Mouse (Mus musculus): ENCODE measurements at regions not wholly inside any gene's neighbourhood (a gene's known extent, or its start where the extent isn't known, plus 50 kb on each side); places are given as distances from the start of the nearest gene placed in this dataset.

DNA sequence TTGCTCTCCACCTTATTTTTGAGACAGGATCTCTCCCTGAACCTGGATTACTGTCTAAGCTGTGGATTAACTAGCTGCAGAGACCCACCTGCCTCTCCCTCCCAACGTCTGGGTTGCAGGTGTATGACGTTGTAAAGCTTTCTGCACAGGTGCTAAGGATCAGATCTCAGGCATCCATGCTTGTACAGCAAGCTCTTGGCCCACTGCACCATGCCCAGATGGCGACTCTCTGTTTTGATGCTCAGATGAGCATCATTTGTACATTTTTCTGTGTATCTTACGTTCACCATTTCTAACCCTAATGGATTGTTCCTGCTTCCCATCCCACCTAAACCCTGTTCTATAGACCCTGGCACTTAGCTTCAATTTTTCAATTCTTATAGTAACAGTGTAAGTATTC is 59.4 kb upstream of the Ankrd55 start:
- Histone ChIP-seq H3K4me3 (ENCODE audit: insufficient read depth in 1 of 2, low read depth in 1 of 2, low read length in 2 of 2, poor library complexity in 1 of 2, severe bottlenecking in 1 of 2) (no peak overlapping the region), H3K9me3 (ENCODE audit: control insufficient read depth, insufficient read depth, low read depth, low read length) (no peaks in the 10 kb centered on the region), H3K36me3 (ENCODE audit: control insufficient read depth, insufficient read depth, low read length, poor library complexity, severe bottlenecking) (no peaks in the 10 kb centered on the region), H3K4me1 (ENCODE audit: control insufficient read depth in 2 of 2, insufficient read depth in 2 of 2, low read length in 2 of 2, poor library complexity in 1 of 2) (no peaks in the 10 kb centered on the region), H3K27ac (ENCODE audit: insufficient read depth, low read depth, low read length, poor library complexity, severe bottlenecking) (no peak overlapping the region), H3K9ac (ENCODE audit: insufficient read depth, low read depth, low read length, poor library complexity, severe bottlenecking) (no peak overlapping the region)
- DNase-seq (ENCODE audit: low read depth, low spot score) = no peak
- in situ Hi-C loops (cut with MboI; ENCODE audit: low sequenced_read_pairs in 2 of 2, unreplicated experiment in 2 of 2) = no loop called here
- TF ChIP-seq MAFK (IDR thresholded peaks at IDR 0.05; ENCODE audit: insufficient read depth, low read depth, low read length) (no peak), ZNF384 (IDR thresholded peaks at IDR 0.05; ENCODE audit: low read depth, low read length) (no peak), ZC3H11A (IDR thresholded peaks at IDR 0.05; ENCODE audit: borderline replicate concordance, low read depth, low read length) (no peak), CHD2 (IDR thresholded peaks at IDR 0.05; ENCODE audit: low read depth, low read length) (no peak)

DNA sequence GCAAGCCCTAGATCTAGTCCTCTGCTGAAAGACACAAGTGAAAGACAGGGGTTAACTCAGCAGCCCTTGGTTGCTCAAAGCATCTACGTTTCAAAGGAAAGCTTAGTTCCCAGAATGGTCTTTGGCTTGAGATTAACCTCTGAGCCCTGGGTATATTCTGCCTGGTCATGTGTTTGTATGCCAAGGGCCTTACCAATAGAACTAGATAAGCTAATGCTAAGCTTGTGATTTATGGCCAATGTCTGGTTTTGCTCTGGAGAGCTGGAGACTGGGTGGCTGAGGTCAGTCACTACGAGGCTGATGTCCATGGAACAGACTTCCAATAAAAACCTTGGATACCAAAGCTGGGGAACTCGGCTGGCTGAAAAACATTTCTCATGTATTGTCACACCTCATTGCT is 58.1 kb upstream of the Ankrd55 start:
- H3K4me3 ChIP-seq (ENCODE audit: insufficient read depth in 1 of 2, low read depth in 1 of 2, low read length in 2 of 2, poor library complexity in 1 of 2, severe bottlenecking in 1 of 2) = no peak overlapping the region
- DNase-seq (ENCODE audit: low read depth, low spot score) = no peak
- no peak for TF ChIP-seq ZNF384 (IDR thresholded peaks at IDR 0.05; ENCODE audit: low read depth, low read length)
- no peak for TF ChIP-seq ZC3H11A (IDR thresholded peaks at IDR 0.05; ENCODE audit: borderline replicate concordance, low read depth, low read length)
- TF ChIP-seq CHD2 (IDR thresholded peaks at IDR 0.05; ENCODE audit: low read depth, low read length) = no peak
- TF ChIP-seq MAFK (IDR thresholded peaks at IDR 0.05; ENCODE audit: insufficient read depth, low read depth, low read length) = no peak
- no peak for TF ChIP-seq HCFC1 (IDR thresholded peaks at IDR 0.05; ENCODE audit: borderline replicate concordance, insufficient read depth, low read length)
- H3K4me1 ChIP-seq (ENCODE audit: control insufficient read depth in 2 of 2, insufficient read depth in 2 of 2, low read length in 2 of 2, poor library complexity in 1 of 2) = no peaks in the 10 kb centered on the region
- in situ Hi-C loops (cut with MboI; ENCODE audit: low sequenced_read_pairs in 2 of 2, unreplicated experiment in 2 of 2) = no loop called here
- no peak overlapping the region for H3K9ac ChIP-seq (ENCODE audit: insufficient read depth, low read depth, low read length, poor library complexity, severe bottlenecking)
- H3K9me3 ChIP-seq (ENCODE audit: control insufficient read depth, insufficient read depth, low read depth, low read length) = no peaks in the 10 kb centered on the region
- no peaks in the 10 kb centered on the region for H3K36me3 ChIP-seq (ENCODE audit: control insufficient read depth, insufficient read depth, low read length, poor library complexity, severe bottlenecking)
- no peak overlapping the region for H3K27ac ChIP-seq (ENCODE audit: insufficient read depth, low read depth, low read length, poor library complexity, severe bottlenecking)

DNA sequence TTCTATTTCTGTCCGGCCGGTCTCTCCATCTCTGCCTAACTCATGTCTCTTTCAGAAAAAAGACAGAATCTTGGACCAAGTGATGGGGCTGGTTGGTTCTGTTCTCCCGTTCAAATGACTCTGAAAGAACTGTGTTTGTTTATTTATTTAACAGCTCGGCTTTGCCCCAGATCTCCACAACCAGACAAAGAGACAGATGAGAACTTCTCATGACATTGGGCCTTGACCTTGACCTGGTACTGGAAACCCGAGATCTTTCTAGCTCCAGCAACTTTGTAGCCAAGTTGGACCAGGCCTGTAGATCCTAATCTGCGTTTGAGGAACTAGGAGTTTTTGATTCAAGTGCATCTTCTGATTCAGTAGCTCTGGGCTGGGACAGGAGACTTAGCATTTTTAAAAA is 53.6 kb upstream of the Ankrd55 start:
- Histone ChIP-seq H3K9me3 (ENCODE audit: control insufficient read depth, insufficient read depth, low read depth, low read length) (no peaks in the 10 kb centered on the region), H3K4me1 (ENCODE audit: control insufficient read depth in 2 of 2, insufficient read depth in 2 of 2, low read length in 2 of 2, poor library complexity in 1 of 2) (no peaks in the 10 kb centered on the region), H3K9ac (ENCODE audit: insufficient read depth, low read depth, low read length, poor library complexity, severe bottlenecking) (no peak overlapping the region), H3K4me3 (ENCODE audit: insufficient read depth in 1 of 2, low read depth in 1 of 2, low read length in 2 of 2, poor library complexity in 1 of 2, severe bottlenecking in 1 of 2) (no peak overlapping the region), H3K36me3 (ENCODE audit: control insufficient read depth, insufficient read depth, low read length, poor library complexity, severe bottlenecking) (no peaks in the 10 kb centered on the region), H3K27ac (ENCODE audit: insufficient read depth, low read depth, low read length, poor library complexity, severe bottlenecking) (no peak overlapping the region)
- no peak for DNase-seq (ENCODE audit: low read depth, low spot score)
- in situ Hi-C loops (cut with MboI; ENCODE audit: low sequenced_read_pairs in 2 of 2, unreplicated experiment in 2 of 2) = no loop called here
- no peak for TF ChIP-seq MAFK (IDR thresholded peaks at IDR 0.05; ENCODE audit: insufficient read depth, low read depth, low read length)
- no peak for TF ChIP-seq HCFC1 (IDR thresholded peaks at IDR 0.05; ENCODE audit: borderline replicate concordance, insufficient read depth, low read length)
- no peak for TF ChIP-seq CHD2 (IDR thresholded peaks at IDR 0.05; ENCODE audit: low read depth, low read length)
- TF ChIP-seq ZNF384 (IDR thresholded peaks at IDR 0.05; ENCODE audit: low read depth, low read length) = no peak

DNA sequence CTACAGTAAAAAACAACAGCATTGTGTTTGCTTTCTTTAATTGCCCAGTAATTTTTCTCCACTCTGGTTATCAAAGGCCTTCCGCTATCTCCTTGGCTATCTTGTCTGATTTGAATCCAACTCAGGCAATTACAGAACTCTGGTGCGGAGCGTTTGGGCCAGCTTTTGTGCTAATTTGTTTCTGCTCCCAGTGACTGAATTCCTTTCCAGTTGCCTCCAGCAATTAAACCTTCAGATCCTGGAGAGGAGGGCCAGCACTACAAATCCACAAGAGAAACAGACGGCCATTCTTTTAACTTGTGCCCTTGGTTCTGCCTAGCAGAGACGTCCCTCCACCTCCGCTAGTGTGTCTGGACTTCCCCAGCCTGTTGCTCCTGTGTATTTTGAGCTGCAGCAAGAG is 51.3 kb upstream of the Ankrd55 start:
- H3K4me3 ChIP-seq (ENCODE audit: insufficient read depth in 1 of 2, low read depth in 1 of 2, low read length in 2 of 2, poor library complexity in 1 of 2, severe bottlenecking in 1 of 2) = no peak overlapping the region
- H3K27ac ChIP-seq (ENCODE audit: insufficient read depth, low read depth, low read length, poor library complexity, severe bottlenecking) = no peak overlapping the region
- H3K9me3 ChIP-seq (ENCODE audit: control insufficient read depth, insufficient read depth, low read depth, low read length) = no peaks in the 10 kb centered on the region
- no peak for DNase-seq (ENCODE audit: low read depth, low spot score)
- TF ChIP-seq MAFK (IDR thresholded peaks at IDR 0.05; ENCODE audit: insufficient read depth, low read depth, low read length) (no peak), ZC3H11A (IDR thresholded peaks at IDR 0.05; ENCODE audit: borderline replicate concordance, low read depth, low read length) (no peak), CHD2 (IDR thresholded peaks at IDR 0.05; ENCODE audit: low read depth, low read length) (no peak), ZNF384 (IDR thresholded peaks at IDR 0.05; ENCODE audit: low read depth, low read length) (no peak), HCFC1 (IDR thresholded peaks at IDR 0.05; ENCODE audit: borderline replicate concordance, insufficient read depth, low read length) (no peak)
- H3K4me1 ChIP-seq (ENCODE audit: control insufficient read depth in 2 of 2, insufficient read depth in 2 of 2, low read length in 2 of 2, poor library complexity in 1 of 2) = no peaks in the 10 kb centered on the region
- in situ Hi-C loops (cut with MboI; ENCODE audit: low sequenced_read_pairs in 2 of 2, unreplicated experiment in 2 of 2) = no loop called here
- H3K36me3 ChIP-seq (ENCODE audit: control insufficient read depth, insufficient read depth, low read length, poor library complexity, severe bottlenecking) = no peaks in the 10 kb centered on the region
- H3K9ac ChIP-seq (ENCODE audit: insufficient read depth, low read depth, low read length, poor library complexity, severe bottlenecking) = no peak overlapping the region

DNA sequence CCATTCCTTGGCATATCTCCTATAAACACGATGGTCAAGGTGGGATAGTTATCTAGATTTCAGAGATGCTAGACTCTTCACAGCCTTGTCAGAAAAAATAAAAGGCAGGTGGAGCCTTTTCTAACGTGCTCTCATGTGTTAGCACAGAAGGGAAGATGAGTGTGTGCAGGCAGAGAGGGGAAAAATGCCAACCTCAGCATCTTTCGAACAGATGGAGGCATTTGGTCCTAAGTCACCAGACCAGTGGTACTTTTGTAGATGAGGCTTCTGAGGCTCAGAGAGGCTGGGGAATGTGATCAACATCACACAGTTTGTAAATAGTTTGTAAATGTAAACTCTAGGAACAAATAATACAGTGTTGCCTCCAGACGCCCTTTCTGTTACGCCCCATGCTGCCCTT is 50.9 kb upstream of the Ankrd55 start:
- no peak overlapping the region for H3K9ac ChIP-seq (ENCODE audit: insufficient read depth, low read depth, low read length, poor library complexity, severe bottlenecking)
- H3K4me1 ChIP-seq (ENCODE audit: control insufficient read depth in 2 of 2, insufficient read depth in 2 of 2, low read length in 2 of 2, poor library complexity in 1 of 2) = no peaks in the 10 kb centered on the region
- H3K9me3 ChIP-seq (ENCODE audit: control insufficient read depth, insufficient read depth, low read depth, low read length) = no peaks in the 10 kb centered on the region
- in situ Hi-C loops (cut with MboI; ENCODE audit: low sequenced_read_pairs in 2 of 2, unreplicated experiment in 2 of 2) = no loop called here
- TF ChIP-seq CHD2 (IDR thresholded peaks at IDR 0.05; ENCODE audit: low read depth, low read length) (no peak), MAFK (IDR thresholded peaks at IDR 0.05; ENCODE audit: insufficient read depth, low read depth, low read length) (peak; percentile 69)
- DNase-seq (ENCODE audit: low read depth, low spot score) = no peak
- H3K4me3 ChIP-seq (ENCODE audit: insufficient read depth in 1 of 2, low read depth in 1 of 2, low read length in 2 of 2, poor library complexity in 1 of 2, severe bottlenecking in 1 of 2) = no peak overlapping the region
- H3K27ac ChIP-seq (ENCODE audit: insufficient read depth, low read depth, low read length, poor library complexity, severe bottlenecking) = no peak overlapping the region
- H3K36me3 ChIP-seq (ENCODE audit: control insufficient read depth, insufficient read depth, low read length, poor library complexity, severe bottlenecking) = no peaks in the 10 kb centered on the region

Measured in ES-E14 (cell line).